ENCODE assay signal across 14 mouse cellular contexts in genomic region chr10:127145303-127145702, GRCm38 (mm10).
"Had no signal": no experiment of that assay in that cellular context is flagged by ENCODE, and none has a peak within 500 bp of the region (broad histone marks: within the 10 kb centered on the region; RNA-seq: fewer than 3 reads in every experiment).

No protein-coding gene starts in this region.

- H3K27ac ChIP-seq: liver, embryonic 13.5 days; midbrain, embryonic 10.5 days; midbrain, embryonic 13.5 days; neural tube, embryonic 13.5 days had no signal

- DNase-seq: kidney, adult 9 months; kidney, postnatal 14 days; layer of hippocampus, adult 9-11 months; liver, embryonic 13.5 days; lung, adult 2 months; thymus, adult 18-20 months; thymus, postnatal 36 days had no signal

- H3K27me3 ChIP-seq: liver, embryonic 13.5 days; midbrain, embryonic 13.5 days; neural tube, embryonic 13.5 days had no signal

- H3K36me3 ChIP-seq: liver, embryonic 13.5 days; midbrain, embryonic 10.5 days; midbrain, embryonic 13.5 days; neural tube, embryonic 13.5 days had no signal

- H3K4me3 ChIP-seq: liver, embryonic 13.5 days; megakaryocyte, embryonic 14.5 days; midbrain, embryonic 10.5 days; midbrain, embryonic 13.5 days; myocyte; neural tube, embryonic 13.5 days had no signal

- H3K4me1 ChIP-seq: midbrain, embryonic 13.5 days; neural tube, embryonic 13.5 days had no signal

- ATAC-seq: intestine, postnatal 0 days; midbrain, embryonic 13.5 days; midbrain, embryonic 16.5 days had no signal
